Mouse (Mus musculus) liver, postnatal 0 days (tissue): Measurements from ENCODE around the gene Lzts2.

Experiments used
- CTCF ChIP-seq: sonication (generic); IDR thresholded peaks from 2 replicates; pipeline ENCODE4 v1.5.1; 2016; ENCODE audit warnings: antibody characterized with exemption, low read depth
- EP300 ChIP-seq: IDR thresholded peaks from 2 replicates; pipeline ENCODE4 v1.6.1; 2016; ENCODE audit warnings: antibody characterized with exemption, low read depth, mild to moderate bottlenecking

GRCm38 (mm10) chr19:45025937-45026568 lies 11.8 kb downstream of the Lzts2 start:
- no peak for TF ChIP-seq CTCF
- no peak for TF ChIP-seq EP300
